Mouse (Mus musculus): Measurements from ENCODE around the gene Olfr724. TPM values are rescaled to one million over a fixed set of nuclear protein-coding genes. Genes with fewer than 3 reads are reported as not detected.

Gene Olfr724
- polyA plus RNA-seq (2017; shearing (Covaris generic)): not detected

GRCm38 (mm10) chr14:49963174-49963573 is at the start of gene Olfr724:
Gene Olfr724 (minus strand): TSS chr14:49963274.

GRCm38 (mm10) chr14:49931687-49932086 is 31.4 kb downstream of the Olfr724 start, which contains the start of gene Olfr723:
Gene Olfr723 (minus strand): TSS chr14:49931787.

Other genes with a start within 250 kb of the Olfr724 start
- not detected for gene Armh4, start 179.9 kb downstream of the Olfr724 start, polyA plus RNA-seq (2017; shearing (Covaris generic))
- 0.24 TPM for gene Olfr722, start 61.3 kb downstream of the Olfr724 start, polyA plus RNA-seq (2017; shearing (Covaris generic))
- not detected for gene Olfr723, start 31.5 kb downstream of the Olfr724 start, polyA plus RNA-seq (2017; shearing (Covaris generic))
- not detected for gene Olfr725, start 77.1 kb upstream of the Olfr724 start, polyA plus RNA-seq (2017; shearing (Covaris generic))
- gene Olfr726, start 127.7 kb upstream of the Olfr724 start, polyA plus RNA-seq (2017; shearing (Covaris generic)): not detected
- not detected for gene Olfr727, start 159.9 kb upstream of the Olfr724 start, polyA plus RNA-seq (2017; shearing (Covaris generic))
- not detected for gene Olfr728, start 179.4 kb upstream of the Olfr724 start, polyA plus RNA-seq (2017; shearing (Covaris generic))
- not detected for gene Olfr729, start 189.6 kb upstream of the Olfr724 start, polyA plus RNA-seq (2017; shearing (Covaris generic))
- not detected for gene Olfr730, start 224.9 kb upstream of the Olfr724 start, polyA plus RNA-seq (2017; shearing (Covaris generic))